Mouse (Mus musculus) MEL (cell line): ENCODE results near the gene Lsm2. TPM values are rescaled to one million over a fixed set of nuclear protein-coding genes. Genes with fewer than 3 reads are reported as not detected.
"Not testable (repeated sequence)": the region's sequence is repeated elsewhere in the genome, so short reads cannot be mapped to it uniquely, and the experiment has no call there.

Experiments
- DNase-seq: peaks from one replicate; pipeline ENCODE4 v3.0.0; 2011; ENCODE audit warnings: low read depth, low spot score
- H3K27ac ChIP-seq: 2 replicates; pipeline ENCODE4 v1.5.1; 2012; ENCODE audit warnings: low read depth, mild to moderate bottlenecking, control low read depth, low read length, moderate library complexity; ENCODE audit not compliant: control insufficient read depth
- H3K27me3 ChIP-seq, 2 experiments: fragments of 150-350 bp in 1 of 2; sonication (generic) in 1 of 2; 2 replicates each; pipeline ENCODE4 v1.6.1; 2012; ENCODE audit warnings: low read length in 2 of 2, mild to moderate bottlenecking in 2 of 2, improper control_type of control experiment in 1 of 2, moderate library complexity in 1 of 2; ENCODE audit not compliant: insufficient read depth in 2 of 2, control insufficient read depth in 1 of 2
- H3K36me3 ChIP-seq, 2 experiments: 2 replicates each; pipeline ENCODE4 v1.6.1; 2012 to 2014; ENCODE audit warnings: low read length in 2 of 2, improper control_type of control experiment in 1 of 2, inconsistent platforms in 1 of 2, mild to moderate bottlenecking in 1 of 2; ENCODE audit not compliant: insufficient read depth in 2 of 2, control insufficient read depth in 1 of 2
- H3K4me1 ChIP-seq, 2 experiments: fragments of 150-350 bp in 1 of 2; sonication (generic) in 1 of 2; 2 replicates each; pipeline ENCODE4 v1.6.1; 2012; ENCODE audit warnings: low read length in 2 of 2, improper control_type of control experiment in 1 of 2, mild to moderate bottlenecking in 1 of 2; ENCODE audit not compliant: insufficient read depth in 2 of 2, control insufficient read depth in 1 of 2
- H3K4me3 ChIP-seq, 2 experiments: fragments of 150-350 bp in 1 of 2; sonication (generic) in 1 of 2; 2 replicates each; pipeline ENCODE4 v1.5.1; 2012; ENCODE audit warnings: low read depth in 2 of 2, low read length in 2 of 2, mild to moderate bottlenecking in 2 of 2, moderate library complexity in 2 of 2, control low read depth in 1 of 2, improper control_type of control experiment in 1 of 2; ENCODE audit not compliant: control insufficient read depth in 1 of 2, insufficient read depth in 1 of 2
- H3K79me2 ChIP-seq: 2 replicates; pipeline ENCODE4 v1.6.1; 2012; ENCODE audit warnings: mild to moderate bottlenecking, low read length, moderate library complexity; ENCODE audit not compliant: control insufficient read depth, poor library complexity, insufficient read depth
- H3K9ac ChIP-seq: 2 replicates; pipeline ENCODE4 v1.6.1; 2012; ENCODE audit warnings: low read depth, mild to moderate bottlenecking, control low read depth, low read length, moderate library complexity; ENCODE audit not compliant: control insufficient read depth, poor library complexity, severe bottlenecking
- H3K9me3 ChIP-seq: fragments of 150-350 bp; sonication (generic); replicated peaks from 2 replicates; pipeline ENCODE4 v1.6.1; 2012; ENCODE audit warnings: mild to moderate bottlenecking, low read length, improper control_type of control experiment, moderate library complexity; ENCODE audit not compliant: insufficient read depth
- BHLHE40 ChIP-seq: IDR thresholded peaks from 2 replicates; pipeline ENCODE4 v1.6.1; 2012; ENCODE audit warnings: low read depth, mild to moderate bottlenecking, inconsistent platforms, low read length, improper control_type of control experiment, borderline replicate concordance
- EP300 ChIP-seq, 2 experiments: IDR thresholded peaks; 2 replicates each; pipeline ENCODE4 v1.6.1; 2011; ENCODE audit warnings: improper control_type of control experiment in 2 of 2, low read length in 2 of 2, low read depth in 1 of 2, mild to moderate bottlenecking in 1 of 2
- ETS1 ChIP-seq: IDR thresholded peaks from 2 replicates; pipeline ENCODE4 v1.6.1; 2012; ENCODE audit warnings: low read depth, mild to moderate bottlenecking, inconsistent platforms, low read length, improper control_type of control experiment, moderate library complexity
- GATA1 ChIP-seq: IDR thresholded peaks from 2 replicates; pipeline ENCODE4 v1.6.1; 2011; ENCODE audit warnings: low read depth, low read length, improper control_type of control experiment
- MXI1 ChIP-seq: IDR thresholded peaks from 2 replicates; pipeline ENCODE4 v1.6.1; 2011; ENCODE audit warnings: mild to moderate bottlenecking, low read depth, low read length, improper control_type of control experiment
- NELFE ChIP-seq: IDR thresholded peaks from 2 replicates; pipeline ENCODE4 v1.6.1; 2011; ENCODE audit warnings: low read depth, low read length, improper control_type of control experiment
- POLR2A ChIP-seq, 2 experiments: IDR thresholded peaks; 2 replicates each; pipeline ENCODE4 v1.6.1; 2011 to 2012; ENCODE audit warnings: low read length in 2 of 2, mild to moderate bottlenecking in 2 of 2, control low read depth in 1 of 2, improper control_type of control experiment in 1 of 2, low read depth in 1 of 2, moderate library complexity in 1 of 2; ENCODE audit not compliant: control insufficient read depth in 1 of 2, insufficient read depth in 1 of 2, poor library complexity in 1 of 2
- POLR2AphosphoS2 ChIP-seq: IDR thresholded peaks from 2 replicates; pipeline ENCODE4 v1.6.1; 2011; ENCODE audit warnings: low read length, improper control_type of control experiment
- SIN3A ChIP-seq: IDR thresholded peaks from 2 replicates; pipeline ENCODE4 v1.6.1; 2012; ENCODE audit warnings: low read length, improper control_type of control experiment, inconsistent platforms
- TAL1 ChIP-seq: IDR thresholded peaks from 2 replicates; pipeline ENCODE4 v1.6.1; 2012; ENCODE audit warnings: mild to moderate bottlenecking, inconsistent platforms, low read length, moderate library complexity, mixed read lengths
- TBP ChIP-seq: IDR thresholded peaks from 2 replicates; pipeline ENCODE4 v1.8.0; 2011; ENCODE audit warnings: low read depth, low read length, improper control_type of control experiment
- USF1 ChIP-seq: IDR thresholded peaks from 2 replicates; pipeline ENCODE4 v1.6.1; 2014; ENCODE audit warnings: low read depth, mild to moderate bottlenecking, inconsistent platforms, low read length, improper control_type of control experiment, moderate library complexity
- ZMIZ1 ChIP-seq: IDR thresholded peaks from 2 replicates; pipeline ENCODE4 v1.6.1; 2012; ENCODE audit warnings: low read depth, mild to moderate bottlenecking, inconsistent platforms, low read length, improper control_type of control experiment, moderate library complexity
- polyA plus RNA-seq, 2 experiments: library from polyadenylated mRNA; stranded (reverse) in 1 of 2; unstranded in 1 of 2; fragments of >175 nt in 1 of 2; fragments of >200 nt in 1 of 2; gene quantifications; 2 replicates each; pipeline versions ENCODE4 v1.2.1 to v1.2.4; 2012; ENCODE audit warnings: low replicate concordance in 2 of 2, low read depth in 1 of 2; ENCODE audit not compliant: insufficient read length in 2 of 2, insufficient read depth in 1 of 2, missing spikeins in 1 of 2
- total RNA-seq: library from RNA; depleted of rRNA; stranded (reverse); fragments of 300-350 nt; gene quantifications from 2 replicates; pipeline ENCODE4 v1.2.3, GENCODE M21; 2012

Lsm2 gene
- total and polyA plus RNA-seq, 3 experiments: 57.9 to 180 TPM; not detected in 1

DNA sequence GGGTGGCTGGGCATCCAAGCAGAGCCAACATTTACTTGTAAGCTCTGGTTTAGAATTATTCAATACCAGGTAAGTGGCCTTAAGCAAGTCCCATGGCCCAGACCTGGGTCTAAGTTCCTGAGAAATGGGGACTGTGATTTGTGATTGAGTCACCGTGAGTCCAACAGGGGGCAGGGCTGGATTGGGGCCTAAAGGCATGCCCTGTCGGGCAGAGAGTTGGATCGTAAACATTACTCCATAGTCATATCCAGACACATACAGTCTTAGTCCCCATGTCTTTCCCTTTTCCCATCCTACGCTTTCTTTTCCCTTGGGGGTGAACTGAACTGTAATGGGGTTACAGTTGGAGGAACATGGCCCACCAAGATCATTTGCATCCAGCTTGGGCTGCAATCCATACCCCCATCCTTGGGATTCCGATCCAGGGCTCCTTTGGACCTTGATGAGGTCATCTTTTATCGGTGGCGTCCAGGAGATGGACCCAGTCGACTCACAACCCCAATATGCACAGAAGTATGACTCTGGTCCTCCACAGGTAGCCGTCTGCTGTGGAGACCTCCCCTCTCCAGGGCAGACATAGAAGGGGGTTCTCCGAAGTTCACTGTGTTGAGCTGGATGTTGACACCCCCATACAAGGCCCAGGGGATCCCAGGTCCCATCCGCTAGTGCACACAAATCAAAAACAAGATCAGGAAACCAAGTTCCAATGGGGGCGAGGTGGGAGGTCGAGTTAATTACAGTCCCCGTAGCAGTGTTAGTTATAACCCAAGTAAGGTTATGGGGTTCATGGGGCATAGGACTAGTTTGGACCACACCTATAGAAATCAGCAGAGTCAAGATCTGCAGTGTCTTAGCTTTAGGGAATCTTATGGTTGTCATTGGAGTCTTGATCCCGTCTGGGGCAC is 17.1 kb downstream of the Lsm2 start:
- Histone ChIP-seq H3K79me2 (peaks cover 63% of the 10 kb centered on the region), H3K9ac (peak overlapping the region; percentile 98), H3K4me1 (peaks cover 0 to 4% of the 10 kb centered on the region in 2 experiments; a peak in 1 of 4 replicates), H3K36me3 (peaks cover 0 to 5% of the 10 kb centered on the region in 2 experiments; a peak in 3 of 4 replicates), H3K27ac (peak overlapping the region; percentile 99), H3K9me3 (no peaks in the 10 kb centered on the region), H3K27me3 (no peaks in the 10 kb centered on the region), H3K4me3 (peak overlapping the region; percentile 70 to 86)
- TF ChIP-seq ETS1 (0 out of 2 replicates have a peak, but pooled peaks have one; percentile 4), POLR2A (IDR thresholded peaks at IDR 0.05; ENCODE audit: control insufficient read depth in 1 of 2, insufficient read depth in 1 of 2, low read depth in 1 of 2, low read length in 2 of 2, poor library complexity in 1 of 2) (peak; percentile 16 to 56; a peak in 2 of 4 replicates), TAL1 (no peak)
- peak; percentile 47 for DNase-seq

DNA sequence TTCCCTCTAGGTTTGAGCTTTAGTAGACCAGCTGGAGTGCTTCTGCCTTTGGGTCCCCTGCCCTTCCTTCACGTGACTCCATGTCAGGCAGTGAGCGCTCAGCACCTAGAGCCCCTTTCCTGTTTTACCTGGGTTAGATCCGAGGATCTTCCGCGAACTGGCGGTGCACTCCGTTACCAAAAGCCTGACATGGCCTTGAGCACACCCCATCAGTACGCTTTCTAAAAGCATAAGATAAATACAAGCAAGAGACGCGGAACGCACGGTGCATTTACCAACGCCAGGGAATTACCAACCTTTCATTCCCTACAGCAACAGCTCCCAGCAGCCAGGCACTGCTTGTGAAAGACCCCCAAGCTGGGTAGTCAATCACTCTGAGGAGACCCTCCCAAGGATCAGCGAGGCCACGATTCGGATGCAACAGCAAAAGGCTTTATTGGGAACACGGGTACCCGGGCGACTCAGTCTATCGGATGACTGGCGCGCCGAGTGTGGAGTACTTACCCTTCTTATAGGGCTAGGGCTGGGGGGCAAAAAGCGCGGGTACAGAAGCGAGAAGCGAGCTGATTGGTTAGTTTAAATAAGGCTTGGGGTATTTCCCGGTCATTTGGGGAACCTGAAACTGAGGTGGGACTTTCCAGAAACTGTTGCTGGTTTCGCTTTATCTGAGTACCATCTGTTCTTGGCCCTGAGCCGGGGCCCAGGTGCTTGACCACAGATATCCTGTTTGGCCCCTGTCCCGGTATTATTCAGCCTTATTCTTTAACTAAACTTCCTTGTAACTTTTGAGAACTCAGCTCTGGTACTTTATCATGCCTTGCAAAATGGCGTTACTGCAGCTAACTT is 18.4 kb downstream of the Lsm2 start:
- not testable (repeated sequence) for H3K4me1 ChIP-seq

More for the DNA sequence above, 18.4 kb downstream of the Lsm2 start:
- Histone ChIP-seq H3K9ac (peak overlapping the region; percentile 100), H3K79me2 (peaks cover 75% of the 10 kb centered on the region), H3K4me3 (peak overlapping the region; percentile 70 to 89), H3K27ac (peak overlapping the region; percentile 99)
- TF ChIP-seq SIN3A (peak; percentile 45; the same call in 1 of the 2 replicates), EP300 (IDR thresholded peaks at IDR 0.05; ENCODE audit: low read depth in 1 of 2, low read length in 2 of 2) (peak in 1 of 2 experiments; percentile 40; a peak in 2 of 4 replicates), MXI1 (peak; percentile 30; the same call in 1 of the 2 replicates), BHLHE40 (peak; percentile 38; the same call in 1 of the 2 replicates), GATA1 (0 out of 2 replicates have a peak, but pooled peaks have one; percentile 2), TAL1 (peak; percentile 60), POLR2A (IDR thresholded peaks at IDR 0.05; ENCODE audit: control insufficient read depth in 1 of 2, insufficient read depth in 1 of 2, low read depth in 1 of 2, low read length in 2 of 2, poor library complexity in 1 of 2) (peak; percentile 77 to 85), ETS1 (peak; percentile 42; the same call in 1 of the 2 replicates), POLR2AphosphoS2 (peak; percentile 77; the same call in 1 of the 2 replicates), NELFE (peak; percentile 82), TBP (peak; percentile 84), ZMIZ1 (peak; percentile 99), USF1 (peak; percentile 77)
- DNase-seq: peak; percentile 76
- not testable (repeated sequence) for H3K27me3 ChIP-seq, H3K36me3 ChIP-seq, H3K9me3 ChIP-seq
